Mouse (Mus musculus) midbrain, embryonic 13.5 days (tissue): ENCODE results near the gene Sost. TPM values are rescaled to one million over a fixed set of nuclear protein-coding genes. Genes with fewer than 3 reads are reported as not detected.

ENCODE experiments used
- ATAC-seq: fragments of 200-750 bp; cut with Nextera tagmentation; 2 replicates; pipeline ENCODE4 v1.8.0; 2017; ENCODE audit warnings: mild to moderate bottlenecking, moderate TSS enrichment, moderate library complexity
- H3K27ac ChIP-seq: fragments of 300-500 bp; sonication (generic); 2 replicates; pipeline ENCODE4 v1.5.1; 2015; ENCODE audit warnings: inconsistent platforms, mild to moderate bottlenecking, moderate library complexity
- H3K27me3 ChIP-seq: fragments of 300-500 bp; sonication (generic); 2 replicates; pipeline ENCODE4 v1.6.1; 2015; ENCODE audit warnings: mild to moderate bottlenecking, inconsistent platforms
- H3K36me3 ChIP-seq: fragments of 300-500 bp; sonication (generic); 2 replicates; pipeline ENCODE4 v1.6.1; 2015; ENCODE audit warnings: mild to moderate bottlenecking, inconsistent platforms
- H3K4me1 ChIP-seq: fragments of 300-500 bp; sonication (generic); replicated peaks from 2 replicates; pipeline ENCODE4 v1.6.1; 2015; ENCODE audit warnings: inconsistent platforms
- H3K4me2 ChIP-seq: fragments of 300-500 bp; sonication (generic); replicated peaks from 2 replicates; pipeline ENCODE4 v1.6.1; 2015; ENCODE audit warnings: moderate library complexity, mild to moderate bottlenecking, inconsistent platforms
- H3K4me3 ChIP-seq: fragments of 300-500 bp; sonication (generic); replicated peaks from 2 replicates; pipeline ENCODE4 v1.5.1; 2015; ENCODE audit warnings: mild to moderate bottlenecking, inconsistent platforms
- H3K9ac ChIP-seq: fragments of 300-500 bp; sonication (generic); replicated peaks from 2 replicates; pipeline ENCODE4 v1.6.1; 2015; ENCODE audit warnings: mild to moderate bottlenecking, inconsistent platforms
- H3K9me3 ChIP-seq: fragments of 300-500 bp; sonication (generic); 2 replicates; pipeline ENCODE4 v1.6.1; 2016; ENCODE audit warnings: mild to moderate bottlenecking, inconsistent platforms
- WGBS: fragments of 180-500 bp; shearing (Covaris S2); methylation state at CpG from one replicate; pipeline ENCODE4 v1.1.7; 2015; 5-methylcytosine and 5-hydroxymethylcytosine counted together
- polyA plus RNA-seq: library from polyadenylated mRNA; unstranded; fragments of >200 nt; fragmentation: Nextera tagmentation; extraction: Ambion mirVana; gene quantifications from 2 replicates; pipeline ENCODE4 v1.2.1, GENCODE M21; 2015

The Sost gene
- polyA plus RNA-seq, 1 experiment from 2014 or later = 0.07 TPM

- Histone ChIP-seq H3K27ac (no peak overlapping the region), H3K9me3 (no peaks in the 10 kb centered on the region), H3K4me3 (no peak overlapping the region), H3K27me3 (peaks cover 11% of the 10 kb centered on the region; the same call in 1 of the 2 replicates), H3K4me2 (no peak overlapping the region), H3K9ac (no peak overlapping the region), H3K36me3 (no peaks in the 10 kb centered on the region), H3K4me1 (peaks cover 13% of the 10 kb centered on the region)
- 85% methylated on average over 12 of the region's 12 CpGs for WGBS
- no peak for ATAC-seq
Observed at GRCm38 (mm10) chr11:101981850-101982249, 15.0 kb upstream of the Sost start.

- Histone ChIP-seq H3K27ac (no peak overlapping the region), H3K4me3 (no peak overlapping the region), H3K9me3 (no peaks in the 10 kb centered on the region), H3K27me3 (peaks cover 10% of the 10 kb centered on the region; the same call in 1 of the 2 replicates), H3K4me2 (no peak overlapping the region), H3K4me1 (peaks cover 13% of the 10 kb centered on the region), H3K36me3 (no peaks in the 10 kb centered on the region), H3K9ac (no peak overlapping the region)
- no peak for ATAC-seq
- WGBS = 74% methylated on average over 9 of the region's 9 CpGs
Observed at GRCm38 (mm10) chr11:101980603-101981157, 13.9 kb upstream of the Sost start.

GRCm38 (mm10) chr11:101979140-101979539 is 12.3 kb upstream of the Sost start:
- H3K9ac ChIP-seq = no peak overlapping the region
- no peak overlapping the region for H3K4me3 ChIP-seq
- H3K27me3 ChIP-seq = 0 out of 2 replicates have a peak, but pooled peaks cover 6% of the 10 kb centered on the region
- H3K4me1 ChIP-seq = peaks cover 3% of the 10 kb centered on the region
- ATAC-seq = no peak
- no peaks in the 10 kb centered on the region for H3K9me3 ChIP-seq
- no peak overlapping the region for H3K4me2 ChIP-seq
- H3K27ac ChIP-seq = no peak overlapping the region
- 84% methylated on average over 5 of the region's 5 CpGs for WGBS
- no peaks in the 10 kb centered on the region for H3K36me3 ChIP-seq

- H3K9me3 ChIP-seq = no peaks in the 10 kb centered on the region
- ATAC-seq = no peak
- 93% methylated on average over 7 of the region's 7 CpGs for WGBS
Observed at GRCm38 (mm10) chr11:101976949-101977348, 10.1 kb upstream of the Sost start.

GRCm38 (mm10) chr11:101974923-101975322 is 8.1 kb upstream of the Sost start:
- H3K4me1 ChIP-seq = no peaks in the 10 kb centered on the region
- 60% methylated on average over 9 of the region's 9 CpGs for WGBS
- H3K4me2 ChIP-seq = no peak overlapping the region
- no peak overlapping the region for H3K9ac ChIP-seq
- H3K27ac ChIP-seq = no peak overlapping the region
- ATAC-seq = no peak
- H3K27me3 ChIP-seq = no peaks in the 10 kb centered on the region
- H3K36me3 ChIP-seq = no peaks in the 10 kb centered on the region
- H3K9me3 ChIP-seq = no peaks in the 10 kb centered on the region
- no peak overlapping the region for H3K4me3 ChIP-seq

More at GRCm38 (mm10) chr11:101976949-101977348, 10.1 kb upstream of the Sost start:
- Histone ChIP-seq H3K36me3 (no peaks in the 10 kb centered on the region), H3K27me3 (no peaks in the 10 kb centered on the region), H3K9ac (no peak overlapping the region), H3K4me3 (no peak overlapping the region), H3K4me1 (no peaks in the 10 kb centered on the region), H3K27ac (no peak overlapping the region), H3K4me2 (no peak overlapping the region)

- Histone ChIP-seq H3K27ac (no peak overlapping the region), H3K4me2 (no peak overlapping the region), H3K27me3 (no peaks in the 10 kb centered on the region), H3K4me3 (no peak overlapping the region), H3K9ac (no peak overlapping the region), H3K36me3 (no peaks in the 10 kb centered on the region), H3K4me1 (no peaks in the 10 kb centered on the region), H3K9me3 (no peaks in the 10 kb centered on the region)
- ATAC-seq = no peak
- 63% methylated on average over 6 of the region's 6 CpGs for WGBS
Observed at GRCm38 (mm10) chr11:101974181-101974580, 7.4 kb upstream of the Sost start.

GRCm38 (mm10) chr11:101973496-101973895 is 6.7 kb upstream of the Sost start:
- peaks cover 3% of the 10 kb centered on the region for H3K4me1 ChIP-seq
- H3K36me3 ChIP-seq = no peaks in the 10 kb centered on the region
- 80% methylated on average over 9 of the region's 9 CpGs for WGBS
- no peak overlapping the region for H3K27ac ChIP-seq
- no peak overlapping the region for H3K4me3 ChIP-seq
- no peak for ATAC-seq
- H3K9ac ChIP-seq = no peak overlapping the region
- no peak overlapping the region for H3K4me2 ChIP-seq
- H3K27me3 ChIP-seq = no peaks in the 10 kb centered on the region
- no peaks in the 10 kb centered on the region for H3K9me3 ChIP-seq

GRCm38 (mm10) chr11:101972651-101973050 is 5.8 kb upstream of the Sost start:
- Histone ChIP-seq H3K36me3 (no peaks in the 10 kb centered on the region), H3K4me3 (no peak overlapping the region), H3K27ac (no peak overlapping the region), H3K27me3 (peaks cover 7% of the 10 kb centered on the region; the same call in 1 of the 2 replicates), H3K4me1 (peaks cover 7% of the 10 kb centered on the region), H3K9me3 (no peaks in the 10 kb centered on the region), H3K9ac (no peak overlapping the region), H3K4me2 (no peak overlapping the region)
- 94% methylated on average over 5 of the region's 5 CpGs for WGBS
- no peak for ATAC-seq

GRCm38 (mm10) chr11:101972097-101972496 is 5.3 kb upstream of the Sost start:
- Histone ChIP-seq H3K9me3 (no peaks in the 10 kb centered on the region), H3K27ac (no peak overlapping the region), H3K4me3 (no peak overlapping the region), H3K4me1 (peaks cover 10% of the 10 kb centered on the region), H3K27me3 (peaks cover 13% of the 10 kb centered on the region), H3K36me3 (no peaks in the 10 kb centered on the region), H3K4me2 (no peak overlapping the region), H3K9ac (no peak overlapping the region)
- WGBS = 80% methylated on average over 3 of the region's 3 CpGs
- no peak for ATAC-seq

- no peak for ATAC-seq
- H3K4me1 ChIP-seq = peaks cover 16% of the 10 kb centered on the region
- H3K9ac ChIP-seq = no peak overlapping the region
- H3K9me3 ChIP-seq = no peaks in the 10 kb centered on the region
- H3K27me3 ChIP-seq = peaks cover 20% of the 10 kb centered on the region
- 43% methylated on average over 3 of the region's 3 CpGs for WGBS
- no peak overlapping the region for H3K4me2 ChIP-seq
- H3K4me3 ChIP-seq = no peak overlapping the region
- no peak overlapping the region for H3K27ac ChIP-seq
- no peaks in the 10 kb centered on the region for H3K36me3 ChIP-seq
Observed at GRCm38 (mm10) chr11:101971410-101971809, 4.6 kb upstream of the Sost start.

- ATAC-seq = no peak
- Histone ChIP-seq H3K4me2 (no peak overlapping the region), H3K27ac (no peak overlapping the region), H3K9ac (no peak overlapping the region), H3K27me3 (peaks cover 35% of the 10 kb centered on the region), H3K9me3 (no peaks in the 10 kb centered on the region), H3K4me1 (peaks cover 18% of the 10 kb centered on the region), H3K36me3 (no peaks in the 10 kb centered on the region), H3K4me3 (no peak overlapping the region)
- 78% methylated on average over 13 of the region's 13 CpGs for WGBS
Observed at GRCm38 (mm10) chr11:101969835-101970234, 3.0 kb upstream of the Sost start.

GRCm38 (mm10) chr11:101968791-101969190 is 2.0 kb upstream of the Sost start:
- Histone ChIP-seq H3K36me3 (no peaks in the 10 kb centered on the region), H3K9ac (no peak overlapping the region), H3K27me3 (peaks cover 46% of the 10 kb centered on the region), H3K4me3 (no peak overlapping the region), H3K27ac (no peak overlapping the region), H3K4me1 (peaks cover 29% of the 10 kb centered on the region), H3K4me2 (no peak overlapping the region), H3K9me3 (no peaks in the 10 kb centered on the region)
- ATAC-seq = peak; percentile 78
- WGBS = 0% methylated on average over 5 of the region's 5 CpGs

- WGBS = 14% methylated on average over 7 of the region's 7 CpGs
- H3K9me3 ChIP-seq = no peaks in the 10 kb centered on the region
- peaks cover 34% of the 10 kb centered on the region for H3K4me1 ChIP-seq
- no peak overlapping the region for H3K27ac ChIP-seq
- no peak for ATAC-seq
- no peak overlapping the region for H3K9ac ChIP-seq
- peaks cover 51% of the 10 kb centered on the region for H3K27me3 ChIP-seq
- no peak overlapping the region for H3K4me2 ChIP-seq
- H3K4me3 ChIP-seq = no peak overlapping the region
- H3K36me3 ChIP-seq = no peaks in the 10 kb centered on the region
Observed at GRCm38 (mm10) chr11:101968311-101968710, 1.5 kb upstream of the Sost start.
